Mouse (Mus musculus): Measurements from ENCODE around the gene C330007P06Rik.
"Not testable (repeated sequence)": the region's sequence is repeated elsewhere in the genome, so short reads cannot be mapped to it uniquely, and the experiment has no call there.

DNA sequence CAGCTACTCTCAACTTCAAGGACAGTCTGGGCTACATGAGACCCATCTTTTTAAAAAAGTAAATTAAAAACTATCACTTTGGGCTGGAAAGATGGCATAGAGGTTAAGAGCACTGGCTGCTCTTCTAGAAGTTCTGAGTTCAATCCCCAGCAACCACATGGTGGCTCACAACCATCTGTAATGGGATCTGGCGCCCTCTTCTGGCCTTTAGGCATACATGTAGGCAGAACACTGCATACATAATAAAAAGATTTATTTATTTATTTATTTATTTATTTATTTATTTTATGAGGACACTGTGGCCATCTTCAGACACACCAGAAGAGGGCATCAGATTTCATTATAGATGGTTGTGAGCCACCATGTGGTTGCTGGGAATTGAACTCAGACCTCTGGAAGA lies 25.0 kb upstream of the C330007P06Rik start:
- peak; percentile 52 for TF ChIP-seq CTCF (IDR thresholded peaks at IDR 0.05)
- TF ChIP-seq EP300 (IDR thresholded peaks at IDR 0.05) = not testable (repeated sequence)

Data from lung, postnatal 0 days (tissue).